Mouse (Mus musculus) left cerebral cortex, adult 8-10 months (tissue): ENCODE data around the gene Sdk2. TPM values are rescaled to one million over a fixed set of nuclear protein-coding genes. Genes with fewer than 3 reads are reported as not detected.

Experiments used
- DNase-seq, 2 experiments: peaks; one replicate each; pipeline ENCODE4 v3.0.0; 2022; ENCODE audit warnings: low spot score in 2 of 2
- total RNA-seq, 4 experiments: library from RNA; stranded (reverse); gene quantifications; 2 replicates each; pipeline ENCODE4 v1.2.4; 2022

Sdk2 gene
- total RNA-seq, 4 experiments from 2014 or later: 21.2 to 29.6 (median 25.5) TPM

DNA sequence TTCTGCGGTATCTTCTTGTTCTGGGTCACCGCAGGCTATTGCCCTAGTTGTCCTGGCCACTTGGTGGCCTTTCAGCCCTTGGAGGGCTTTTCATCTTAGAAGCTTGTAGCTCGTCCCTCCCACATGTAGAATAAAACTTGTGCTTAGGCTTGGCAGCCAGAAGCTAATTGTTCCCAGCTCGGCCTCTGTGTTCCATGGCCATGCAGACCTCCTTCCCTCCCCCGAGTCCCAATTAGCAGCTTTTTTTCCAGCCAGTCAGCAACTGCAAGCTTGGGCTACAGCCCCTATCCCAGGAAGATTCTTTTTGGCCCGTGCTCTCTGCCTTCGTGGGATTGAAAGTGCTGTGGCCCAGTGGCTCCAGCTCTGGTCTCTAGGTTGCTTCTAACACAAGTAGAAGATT, 217.5 kb downstream of the Sdk2 start:
- no peak for DNase-seq

GRCm38 (mm10) chr11:113843920-113844319, 222.9 kb downstream of the Sdk2 start:
- DNase-seq: no peak

GRCm38 (mm10) chr11:113842879-113843278, 224.0 kb downstream of the Sdk2 start:
- DNase-seq: no peak

DNA sequence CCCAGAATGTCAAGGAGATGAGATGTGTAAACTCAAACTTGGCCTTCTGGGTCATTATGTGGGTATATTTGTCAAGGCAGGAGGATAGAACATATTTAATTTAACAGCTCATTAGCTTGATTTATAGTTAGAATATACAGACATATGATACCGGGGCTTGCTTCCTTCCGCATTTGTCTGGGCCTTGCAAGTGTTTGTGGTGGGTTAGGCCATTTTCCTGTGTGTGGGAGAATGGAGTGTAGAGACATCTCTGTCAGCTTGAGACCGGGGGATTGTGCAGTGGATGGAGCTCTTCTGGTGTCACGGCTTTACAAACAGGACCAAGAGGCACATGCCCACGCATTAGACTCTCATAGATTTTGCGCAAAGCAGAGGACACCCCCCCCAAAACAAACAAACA, 235.2 kb downstream of the Sdk2 start:
- DNase-seq: no peak

DNA sequence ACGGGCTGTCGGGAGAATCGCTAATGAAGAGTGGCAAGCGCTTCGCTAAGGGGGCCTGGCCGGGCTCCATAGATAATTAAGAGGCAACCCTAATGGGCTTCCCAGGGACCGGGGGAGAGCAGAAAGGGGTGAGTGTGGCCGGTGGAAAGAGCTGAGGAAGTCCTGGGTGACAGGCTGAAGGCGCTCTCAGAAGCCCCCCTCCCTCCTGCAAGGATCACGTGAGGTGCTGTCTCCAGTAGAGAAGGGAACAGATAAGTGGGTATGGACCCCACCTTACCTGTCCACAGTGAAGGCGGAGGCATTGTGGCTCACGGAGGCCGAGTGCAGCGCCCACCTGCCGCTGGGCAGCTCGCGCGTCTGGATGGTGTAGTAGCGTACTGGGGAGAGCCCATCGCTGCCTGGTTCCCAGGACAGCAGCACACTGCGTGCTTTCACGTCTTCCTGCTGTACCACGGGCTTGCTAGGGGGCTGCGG, 238.7 kb downstream of the Sdk2 start:
- no peak for DNase-seq

DNA sequence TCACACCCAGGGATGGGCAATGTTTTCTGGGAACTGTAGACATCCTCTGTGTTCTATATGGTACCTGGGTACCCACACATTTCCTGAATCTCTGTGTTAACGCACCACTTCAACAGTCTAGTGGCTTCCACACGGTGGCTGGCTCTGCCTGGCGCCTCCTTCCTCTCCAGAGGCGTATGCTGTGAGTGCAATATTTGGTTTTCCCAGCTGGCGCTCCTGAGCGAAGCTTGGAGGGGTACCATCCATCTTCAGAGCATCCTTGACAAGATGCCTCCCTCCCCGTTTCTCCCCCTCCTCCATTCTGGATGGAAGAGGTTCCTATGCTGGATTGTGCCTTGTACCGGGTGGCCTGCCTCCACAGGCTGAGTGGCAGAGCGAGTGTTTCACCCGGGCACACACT, 246.8 kb downstream of the Sdk2 start:
- DNase-seq: no peak

DNA sequence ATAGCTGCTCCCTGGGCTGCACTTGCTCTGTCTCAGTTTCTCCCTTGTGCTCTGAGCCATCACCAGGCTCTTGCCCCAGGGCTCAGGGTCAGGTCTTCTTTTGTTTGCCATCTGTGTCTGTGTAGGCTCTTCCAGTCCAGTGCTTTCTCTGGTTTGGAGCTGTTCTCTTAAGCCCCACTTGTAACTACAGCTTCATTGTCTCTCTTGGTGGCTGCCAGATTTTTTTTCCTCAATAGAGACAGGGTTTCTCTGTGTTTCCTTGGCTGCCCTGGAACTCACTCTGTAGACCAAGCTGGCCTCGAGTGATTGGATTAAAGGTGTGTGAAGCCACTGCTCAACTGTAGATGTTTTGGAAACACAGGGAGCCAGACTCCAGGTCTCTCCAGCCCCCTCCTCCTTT, 247.8 kb downstream of the Sdk2 start:
- no peak for DNase-seq

DNA sequence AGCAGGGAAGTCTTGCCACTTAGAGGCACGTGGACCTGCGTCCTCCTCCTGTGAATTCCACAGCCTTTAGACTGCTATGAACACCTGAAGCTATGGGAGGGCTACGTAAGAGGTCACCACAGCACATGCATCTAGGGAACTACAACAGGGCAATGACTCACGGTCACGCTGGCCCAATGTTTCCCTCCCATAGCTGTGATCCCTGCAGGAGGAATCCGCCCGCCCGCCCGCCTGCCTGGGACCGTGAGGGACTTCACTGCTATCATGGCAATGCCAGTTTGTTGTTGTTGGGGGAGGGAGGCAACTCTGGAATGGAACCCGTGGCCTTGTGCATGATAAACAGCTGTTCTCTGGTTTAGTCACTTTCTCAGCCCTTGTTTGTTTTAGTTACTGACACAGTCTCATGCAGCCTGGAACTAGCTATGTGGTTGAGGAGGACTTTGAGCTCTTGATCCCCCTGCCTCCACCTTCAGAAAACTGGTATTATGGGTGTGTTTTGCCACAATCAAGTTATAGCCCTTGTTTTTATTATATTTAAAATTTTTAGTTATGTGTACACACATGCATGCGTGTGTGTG, 249.8 kb downstream of the Sdk2 start:
- DNase-seq: no peak

GRCm38 (mm10) chr11:113816439-113816838, 250.4 kb downstream of the Sdk2 start:
- no peak for DNase-seq

- no peak for DNase-seq
These were observed 255.1 kb downstream of the Sdk2 start for GRCm38 (mm10) chr11:113811546-113812339.

DNA sequence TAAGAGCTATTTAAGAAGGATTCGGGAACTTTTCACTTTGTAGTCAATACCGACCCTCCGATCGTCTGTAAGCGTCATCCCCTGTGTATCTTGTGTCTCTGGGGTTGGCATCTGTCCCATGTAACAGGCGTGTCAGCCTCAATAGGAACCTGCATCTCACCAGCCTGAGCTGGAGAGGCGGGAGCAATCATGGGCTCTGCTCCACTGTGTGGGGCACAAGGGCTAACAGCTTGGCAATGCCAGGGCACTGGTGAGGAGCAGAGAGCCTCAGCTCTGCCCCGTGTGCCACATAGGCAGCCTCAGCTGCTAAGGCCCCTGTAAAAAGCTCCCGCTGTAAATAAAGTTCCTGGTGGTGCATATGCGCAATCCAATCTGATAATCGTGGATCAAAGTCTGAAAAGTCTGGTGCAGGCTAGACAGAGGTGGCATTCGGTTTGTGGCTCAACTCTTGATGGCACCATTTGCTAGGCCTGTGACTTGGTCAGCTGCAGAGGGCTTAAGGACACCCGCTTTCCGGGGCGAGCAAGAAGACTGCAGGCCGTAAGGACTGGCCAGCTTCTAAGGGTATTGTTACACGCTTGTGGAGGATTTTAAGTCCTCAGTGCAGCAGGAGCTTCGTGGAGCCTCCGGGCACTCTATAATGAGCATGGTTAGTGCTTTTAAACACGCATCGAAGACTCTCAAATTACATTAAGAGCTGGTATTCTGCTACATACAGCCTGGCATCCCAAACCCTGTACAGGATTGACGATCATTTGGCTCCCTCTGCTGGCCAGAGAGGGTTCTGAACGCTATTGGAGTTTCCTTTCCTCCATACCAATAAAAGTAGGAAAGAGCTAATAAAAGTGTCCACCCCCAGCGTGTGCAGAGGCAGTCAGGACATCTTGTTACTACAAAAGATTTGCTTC, 256.0 kb downstream of the Sdk2 start:
- DNase-seq: peak; percentile 52 to 78

DNA sequence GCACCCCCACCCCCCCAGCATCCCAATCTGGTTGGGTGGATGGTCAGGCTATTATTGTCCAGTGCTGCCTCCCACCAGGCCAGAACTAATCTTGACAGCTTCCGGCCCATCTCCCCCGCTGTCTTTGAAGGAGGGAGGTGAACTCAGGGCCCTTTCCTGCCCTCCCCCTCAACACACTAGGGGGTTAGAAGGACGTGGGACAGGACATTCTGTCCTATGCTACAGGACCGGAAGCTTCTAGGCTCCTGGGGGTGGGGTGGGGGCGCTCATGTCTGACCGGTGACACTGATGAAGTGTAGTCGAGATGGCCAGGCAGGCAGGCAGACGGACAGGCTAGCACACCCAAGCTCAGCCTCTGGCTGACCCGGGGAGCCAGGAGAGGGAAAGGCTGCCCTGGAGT, 259.8 kb downstream of the Sdk2 start:
- no peak for DNase-seq

- peak in 1 of 2 experiments; percentile 69 for DNase-seq
These were observed 260.3 kb downstream of the Sdk2 start for GRCm38 (mm10) chr11:113806382-113807077.

DNA sequence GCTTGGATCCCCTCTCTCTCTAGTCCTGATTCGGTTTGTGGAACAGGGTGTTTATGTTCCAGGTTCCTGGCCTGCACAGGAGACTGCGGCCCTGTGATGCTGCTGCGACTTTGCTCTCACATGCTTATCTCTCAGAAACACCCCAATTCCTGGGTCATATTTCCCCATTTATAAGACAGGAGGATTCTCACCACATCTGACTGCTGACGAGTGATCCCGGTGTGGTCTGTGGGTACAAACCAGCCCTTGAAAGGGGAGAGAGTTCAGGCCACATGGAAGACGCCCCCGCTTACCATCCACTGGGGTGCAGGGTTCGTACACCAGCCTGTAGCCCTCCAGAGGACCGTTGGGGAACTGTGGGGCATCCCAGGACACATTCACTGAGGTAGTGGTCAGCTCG, 260.9 kb downstream of the Sdk2 start:
- DNase-seq: no peak

GRCm38 (mm10) chr11:113803321-113803941, 263.4 kb downstream of the Sdk2 start:
- no peak for DNase-seq

GRCm38 (mm10) chr11:113802456-113802855, 264.4 kb downstream of the Sdk2 start:
- DNase-seq: no peak

GRCm38 (mm10) chr11:113800026-113800425, 266.8 kb downstream of the Sdk2 start:
- no peak for DNase-seq

GRCm38 (mm10) chr11:113799041-113799447, 267.8 kb downstream of the Sdk2 start:
- DNase-seq: no peak

GRCm38 (mm10) chr11:113798011-113798410, 268.8 kb downstream of the Sdk2 start:
- DNase-seq: peak in 1 of 2 experiments; percentile 79

DNA sequence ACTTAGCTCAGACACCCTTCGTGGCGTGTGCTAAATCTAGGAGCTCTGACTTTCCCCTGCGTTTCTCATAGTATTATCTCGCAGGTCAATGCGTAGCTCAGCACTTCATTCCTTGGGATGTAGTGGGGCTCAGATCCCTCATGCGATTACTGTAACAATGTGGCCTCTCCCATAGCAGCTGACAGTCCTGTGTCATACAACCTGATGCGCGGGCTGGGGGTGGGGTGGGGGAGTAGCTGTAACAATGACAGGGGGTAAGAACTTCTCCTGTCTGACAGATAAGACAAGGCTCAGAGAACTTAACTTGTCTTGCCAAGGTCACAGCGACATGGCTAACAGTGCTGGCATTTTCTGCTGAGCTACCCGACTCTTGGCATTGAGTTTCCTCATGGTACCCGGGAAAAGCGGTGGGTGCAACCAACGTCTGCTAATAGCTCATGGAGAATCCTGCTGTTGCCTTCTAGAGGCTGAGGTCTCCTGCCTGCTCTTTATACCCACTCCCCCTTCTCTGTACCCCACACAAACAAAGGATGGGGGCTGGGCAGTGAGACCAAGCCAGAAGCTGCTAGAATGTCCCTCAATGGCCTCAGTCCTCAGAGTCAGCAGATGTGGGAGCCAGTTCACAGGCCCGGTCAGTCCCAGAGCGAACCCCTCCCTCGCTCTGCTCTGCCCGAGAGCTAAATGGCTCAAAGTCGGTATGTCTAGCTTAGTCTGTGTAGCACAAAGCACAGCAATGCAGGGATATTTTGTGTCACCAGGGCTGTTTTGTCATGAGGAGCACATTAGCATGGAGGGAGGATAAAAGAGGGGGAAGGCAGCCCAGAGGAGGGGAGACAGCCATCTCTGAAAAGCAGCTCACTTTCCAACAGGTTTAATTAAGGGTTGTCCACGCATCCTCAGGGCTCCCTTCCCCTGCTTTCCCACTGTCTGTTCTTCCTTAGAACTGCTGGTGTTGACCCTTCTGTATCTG, 269.5 kb downstream of the Sdk2 start:
- no peak for DNase-seq
